Mouse (Mus musculus) kidney, adult 2 months (tissue): ENCODE measurements around the gene Prkar1a.

Source experiments
- CTCF ChIP-seq: fragments of 200-500 bp; conservative IDR thresholded peaks from 2 replicates; pipeline ENCODE4 v1.5.1; 2011; ENCODE audit warnings: low read depth, mild to moderate bottlenecking, control low read depth, low read length, moderate library complexity, mixed read lengths; ENCODE audit not compliant: insufficient read depth, insufficient read length
- POLR2A ChIP-seq: fragments of 200-500 bp; IDR thresholded peaks from one replicate; pipeline ENCODE4 v1.6.1; 2011; ENCODE audit warnings: low read depth, low read length, control low read depth

GRCm38 (mm10) chr11:109715311-109715781, 66.1 kb downstream of the Prkar1a start:
- TF ChIP-seq CTCF (no peak), POLR2A (no peak)
